Mouse (Mus musculus) forebrain, embryonic 15.5 days (tissue): ENCODE results near the gene Cep57l1. TPM values are rescaled to one million over a fixed set of nuclear protein-coding genes. Genes with fewer than 3 reads are reported as not detected.
A peak's percentile ranks its signal among the peaks of the same experiment; 100 is the strongest.
"Not testable (repeated sequence)": the region's sequence is repeated elsewhere in the genome, so short reads cannot be mapped to it uniquely, and the experiment has no call there.

ENCODE experiments used
- ATAC-seq: fragments of 200-750 bp; cut with Nextera tagmentation; replicated peaks from 2 replicates; pipeline ENCODE4 v1.8.0; 2017; ENCODE audit warnings: mild to moderate bottlenecking, moderate TSS enrichment, moderate library complexity
- H3K27ac ChIP-seq: fragments of 300-500 bp; sonication (generic); replicated peaks from 2 replicates; pipeline ENCODE4 v1.5.1; 2015; ENCODE audit warnings: mild to moderate bottlenecking, inconsistent platforms
- H3K27me3 ChIP-seq: fragments of 300-500 bp; sonication (generic); 2 replicates; pipeline ENCODE4 v1.6.1; 2015; ENCODE audit warnings: inconsistent platforms
- H3K36me3 ChIP-seq: fragments of 300-500 bp; sonication (generic); 2 replicates; pipeline ENCODE4 v1.6.1; 2015; ENCODE audit warnings: mild to moderate bottlenecking, inconsistent platforms
- H3K4me1 ChIP-seq: fragments of 300-500 bp; sonication (generic); 2 replicates; pipeline ENCODE4 v1.6.1; 2015; ENCODE audit warnings: inconsistent platforms
- H3K4me2 ChIP-seq: fragments of 300-500 bp; sonication (generic); replicated peaks from 2 replicates; pipeline ENCODE4 v1.6.1; 2015; ENCODE audit warnings: mild to moderate bottlenecking, inconsistent platforms
- H3K4me3 ChIP-seq: fragments of 300-500 bp; sonication (generic); 2 replicates; pipeline ENCODE4 v1.5.1; 2015; ENCODE audit warnings: mild to moderate bottlenecking, inconsistent platforms
- H3K9ac ChIP-seq: fragments of 300-500 bp; sonication (generic); replicated peaks from 2 replicates; pipeline ENCODE4 v1.6.1; 2015; ENCODE audit warnings: mild to moderate bottlenecking, inconsistent platforms
- H3K9me3 ChIP-seq: fragments of 300-500 bp; sonication (generic); 2 replicates; pipeline ENCODE4 v1.6.1; 2016; ENCODE audit warnings: inconsistent platforms
- WGBS: fragments of 180-500 bp; shearing (Covaris S2); methylation state at CpG from one replicate; pipeline ENCODE4 v1.1.7; 2015; ENCODE audit warnings: mixed read lengths; 5-methylcytosine and 5-hydroxymethylcytosine counted together
- polyA plus RNA-seq: library from polyadenylated mRNA; unstranded; fragments of >200 nt; fragmentation: Nextera tagmentation; extraction: Ambion mirVana; gene quantifications from 2 replicates; pipeline ENCODE4 v1.2.1, GENCODE M21; 2015

Cep57l1 gene
- polyA plus RNA-seq, 1 experiment from 2014 or later, result 19.9 TPM

- WGBS, result 89% methylated on average over 4 of the region's 4 CpGs
- H3K27ac ChIP-seq, result no peak overlapping the region
Observed at GRCm38 (mm10) chr10:41825996-41826395, 16.3 kb upstream of the Cep57l1 start.

GRCm38 (mm10) chr10:41825041-41825440, 15.4 kb upstream of the Cep57l1 start:
- no peak overlapping the region for H3K9ac ChIP-seq
- H3K27ac ChIP-seq, result no peak overlapping the region
- no peaks in the 10 kb centered on the region for H3K4me1 ChIP-seq
- H3K27me3 ChIP-seq, result no peaks in the 10 kb centered on the region
- no peak for ATAC-seq
- H3K4me2 ChIP-seq, result no peak overlapping the region
- no peaks in the 10 kb centered on the region for H3K9me3 ChIP-seq
- no peak overlapping the region for H3K4me3 ChIP-seq
- no peaks in the 10 kb centered on the region for H3K36me3 ChIP-seq
- WGBS, result 90% methylated on average over 10 of the region's 10 CpGs

More at GRCm38 (mm10) chr10:41825996-41826395, 16.3 kb upstream of the Cep57l1 start:
- no peaks in the 10 kb centered on the region for H3K27me3 ChIP-seq
- no peak for ATAC-seq
- H3K9me3 ChIP-seq, result no peaks in the 10 kb centered on the region
- H3K4me3 ChIP-seq, result no peak overlapping the region
- no peak overlapping the region for H3K9ac ChIP-seq
- no peaks in the 10 kb centered on the region for H3K4me1 ChIP-seq
- no peak overlapping the region for H3K4me2 ChIP-seq
- no peaks in the 10 kb centered on the region for H3K36me3 ChIP-seq

GRCm38 (mm10) chr10:41823916-41824315, 14.2 kb upstream of the Cep57l1 start:
- WGBS, result 88% methylated on average over 4 of the region's 4 CpGs

GRCm38 (mm10) chr10:41823282-41823675, 13.6 kb upstream of the Cep57l1 start:
- not testable (repeated sequence) for H3K4me1 ChIP-seq, ATAC-seq, H3K4me2 ChIP-seq, H3K9me3 ChIP-seq, H3K27ac ChIP-seq, H3K9ac ChIP-seq, H3K4me3 ChIP-seq, H3K27me3 ChIP-seq, H3K36me3 ChIP-seq
- 88% methylated on average over 4 of the region's 4 CpGs for WGBS

More at GRCm38 (mm10) chr10:41823916-41824315, 14.2 kb upstream of the Cep57l1 start:
- ATAC-seq, result no peak
- Histone ChIP-seq H3K4me3 (no peak overlapping the region), H3K9ac (no peak overlapping the region), H3K4me1 (peaks cover 3% of the 10 kb centered on the region; the same call in 1 of the 2 replicates), H3K27ac (no peak overlapping the region), H3K4me2 (no peak overlapping the region), H3K9me3 (no peaks in the 10 kb centered on the region), H3K27me3 (no peaks in the 10 kb centered on the region), H3K36me3 (no peaks in the 10 kb centered on the region)

- Histone ChIP-seq H3K9ac (no peak overlapping the region), H3K27me3 (no peaks in the 10 kb centered on the region), H3K9me3 (no peaks in the 10 kb centered on the region), H3K4me1 (peaks cover 3% of the 10 kb centered on the region; the same call in 1 of the 2 replicates), H3K27ac (no peak overlapping the region), H3K36me3 (no peaks in the 10 kb centered on the region), H3K4me3 (no peak overlapping the region), H3K4me2 (no peak overlapping the region)
- WGBS, result 87% methylated on average over 5 of the region's 5 CpGs
- ATAC-seq, result no peak
Observed at GRCm38 (mm10) chr10:41822573-41823281, 13.1 kb upstream of the Cep57l1 start.

- Histone ChIP-seq H3K27me3 (no peaks in the 10 kb centered on the region), H3K9me3 (no peaks in the 10 kb centered on the region), H3K27ac (no peak overlapping the region), H3K9ac (no peak overlapping the region), H3K4me2 (no peak overlapping the region), H3K4me3 (no peak overlapping the region), H3K4me1 (peaks cover 3% of the 10 kb centered on the region; the same call in 1 of the 2 replicates), H3K36me3 (no peaks in the 10 kb centered on the region)
- 84% methylated on average over 6 of the region's 6 CpGs for WGBS
- ATAC-seq, result no peak
Observed at GRCm38 (mm10) chr10:41821171-41821570, 11.5 kb upstream of the Cep57l1 start.

- Histone ChIP-seq H3K4me3 (no peak overlapping the region), H3K4me2 (no peak overlapping the region), H3K27ac (no peak overlapping the region), H3K36me3 (no peaks in the 10 kb centered on the region), H3K4me1 (peaks cover 3% of the 10 kb centered on the region; the same call in 1 of the 2 replicates), H3K9me3 (no peaks in the 10 kb centered on the region), H3K9ac (no peak overlapping the region), H3K27me3 (no peaks in the 10 kb centered on the region)
- WGBS, result 95% methylated on average over 5 of the region's 5 CpGs
- no peak for ATAC-seq
Observed at GRCm38 (mm10) chr10:41820401-41820800, 10.7 kb upstream of the Cep57l1 start.

GRCm38 (mm10) chr10:41819307-41819706, 9.6 kb upstream of the Cep57l1 start:
- Histone ChIP-seq H3K4me3 (no peak overlapping the region), H3K27ac (no peak overlapping the region), H3K27me3 (no peaks in the 10 kb centered on the region), H3K36me3 (no peaks in the 10 kb centered on the region), H3K4me1 (peaks cover 8% of the 10 kb centered on the region), H3K9me3 (no peaks in the 10 kb centered on the region), H3K4me2 (no peak overlapping the region), H3K9ac (no peak overlapping the region)
- no peak for ATAC-seq
- WGBS, result 60% methylated on average over 3 of the region's 3 CpGs

GRCm38 (mm10) chr10:41818733-41819070, 9.0 kb upstream of the Cep57l1 start:
- not testable (repeated sequence) for H3K4me2 ChIP-seq, H3K27me3 ChIP-seq, H3K9ac ChIP-seq, ATAC-seq, H3K4me3 ChIP-seq, H3K36me3 ChIP-seq, H3K27ac ChIP-seq, H3K9me3 ChIP-seq
- 91% methylated on average over 6 of the region's 6 CpGs for WGBS
- H3K4me1 ChIP-seq, result peaks cover 14% of the 10 kb centered on the region

- Histone ChIP-seq H3K4me2 (no peak overlapping the region), H3K9me3 (no peaks in the 10 kb centered on the region), H3K27ac (no peak overlapping the region), H3K9ac (no peak overlapping the region), H3K36me3 (no peaks in the 10 kb centered on the region), H3K27me3 (no peaks in the 10 kb centered on the region), H3K4me1 (peaks cover 19% of the 10 kb centered on the region), H3K4me3 (no peak overlapping the region)
- no peak for ATAC-seq
- WGBS, result 92% methylated on average over 8 of the region's 8 CpGs
Observed at GRCm38 (mm10) chr10:41818036-41818732, 8.5 kb upstream of the Cep57l1 start.

- 83% methylated on average over 5 of the region's 5 CpGs for WGBS
- ATAC-seq, result no peak
Observed at GRCm38 (mm10) chr10:41816516-41816915, 6.8 kb upstream of the Cep57l1 start.

GRCm38 (mm10) chr10:41814305-41814853, 4.7 kb upstream of the Cep57l1 start:
- WGBS, result 89% methylated on average over 6 of the region's 6 CpGs
- H3K36me3 ChIP-seq, result no peaks in the 10 kb centered on the region
- ATAC-seq, result no peak
- H3K9me3 ChIP-seq, result no peaks in the 10 kb centered on the region
- 0 out of 2 replicates have a peak overlapping the region, but pooled peaks have one; percentile 0 for H3K4me2 ChIP-seq
- no peak overlapping the region for H3K4me3 ChIP-seq
- H3K4me1 ChIP-seq, result peaks cover 37% of the 10 kb centered on the region
- H3K27ac ChIP-seq, result no peak overlapping the region
- no peak overlapping the region for H3K9ac ChIP-seq
- H3K27me3 ChIP-seq, result no peaks in the 10 kb centered on the region

More at GRCm38 (mm10) chr10:41816516-41816915, 6.8 kb upstream of the Cep57l1 start:
- H3K36me3 ChIP-seq, result no peaks in the 10 kb centered on the region
- H3K27ac ChIP-seq, result no peak overlapping the region
- no peak overlapping the region for H3K4me3 ChIP-seq
- H3K27me3 ChIP-seq, result no peaks in the 10 kb centered on the region
- no peaks in the 10 kb centered on the region for H3K9me3 ChIP-seq
- H3K9ac ChIP-seq, result no peak overlapping the region
- no peak overlapping the region for H3K4me2 ChIP-seq
- peaks cover 35% of the 10 kb centered on the region for H3K4me1 ChIP-seq
